Mouse (Mus musculus): ENCODE results near the gene Dusp10.
A peak's percentile ranks its signal among the peaks of the same experiment; 100 is the strongest.

The Dusp10 gene

GRCm38 (mm10) chr1:184013106-184013505 lies at the start of gene Dusp10:
Dusp10 (plus strand) TSS chr1:184013302.
- DNase-seq (ENCODE audit: low spot score): no peak

- DNase-seq (ENCODE audit: low spot score): no peak
These were observed 47.8 kb upstream of the Dusp10 start for GRCm38 (mm10) chr1:183965341-183965740.

GRCm38 (mm10) chr1:183969265-183969664 lies 43.8 kb upstream of the Dusp10 start:
- no peak for DNase-seq (ENCODE audit: low spot score)

GRCm38 (mm10) chr1:183979814-183980243 lies 33.3 kb upstream of the Dusp10 start:
- no peak for DNase-seq (ENCODE audit: low spot score)

GRCm38 (mm10) chr1:183982108-183982507 lies 31.0 kb upstream of the Dusp10 start:
- no peak for DNase-seq (ENCODE audit: low spot score)

- DNase-seq (ENCODE audit: low spot score): no peak
These were observed 25.3 kb upstream of the Dusp10 start for GRCm38 (mm10) chr1:183987711-183988245.

GRCm38 (mm10) chr1:183991921-183992320 lies 21.2 kb upstream of the Dusp10 start:
- no peak for DNase-seq (ENCODE audit: low spot score)

GRCm38 (mm10) chr1:183997207-183997606 lies 15.9 kb upstream of the Dusp10 start:
- no peak for DNase-seq (ENCODE audit: low spot score)

GRCm38 (mm10) chr1:184002470-184002869 lies 10.6 kb upstream of the Dusp10 start:
- DNase-seq (ENCODE audit: low spot score): no peak

- peak; percentile 37 for DNase-seq (ENCODE audit: low spot score)
These were observed 8.8 kb upstream of the Dusp10 start for GRCm38 (mm10) chr1:184004311-184004710.

- no peak for DNase-seq (ENCODE audit: low spot score)
These were observed 7.6 kb upstream of the Dusp10 start for GRCm38 (mm10) chr1:184005315-184006058.

- DNase-seq (ENCODE audit: low spot score): no peak
These were observed 7.0 kb upstream of the Dusp10 start for GRCm38 (mm10) chr1:184006086-184006485.

GRCm38 (mm10) chr1:184011311-184011710 lies 1.8 kb upstream of the Dusp10 start:
- no peak for DNase-seq (ENCODE audit: low spot score)

- no peak for DNase-seq (ENCODE audit: low spot score)
These were observed 989 bp downstream of the Dusp10 start for GRCm38 (mm10) chr1:184014091-184014490.

GRCm38 (mm10) chr1:184015995-184016730 lies 3.1 kb downstream of the Dusp10 start:
- DNase-seq (ENCODE audit: low spot score): no peak

- no peak for DNase-seq (ENCODE audit: low spot score)
These were observed 4.5 kb downstream of the Dusp10 start for GRCm38 (mm10) chr1:184017606-184018005.

GRCm38 (mm10) chr1:184019042-184019721 lies 6.1 kb downstream of the Dusp10 start:
- no peak for DNase-seq (ENCODE audit: low spot score)

- DNase-seq (ENCODE audit: low spot score): no peak
These were observed 6.6 kb downstream of the Dusp10 start for GRCm38 (mm10) chr1:184019722-184020107.

- no peak for DNase-seq (ENCODE audit: low spot score)
These were observed 10.9 kb downstream of the Dusp10 start for GRCm38 (mm10) chr1:184023971-184024370.

- DNase-seq (ENCODE audit: low spot score): no peak
These were observed 11.5 kb downstream of the Dusp10 start for GRCm38 (mm10) chr1:184024631-184025030.

- no peak for DNase-seq (ENCODE audit: low spot score)
These were observed 12.0 kb downstream of the Dusp10 start for GRCm38 (mm10) chr1:184025079-184025478.

GRCm38 (mm10) chr1:184027039-184027438 lies 13.9 kb downstream of the Dusp10 start:
- DNase-seq (ENCODE audit: low spot score): no peak

Data from embryo, embryonic 10 days (tissue).